20 mouse cellular contexts compared by ENCODE assay signal in the genomic region with DNA sequence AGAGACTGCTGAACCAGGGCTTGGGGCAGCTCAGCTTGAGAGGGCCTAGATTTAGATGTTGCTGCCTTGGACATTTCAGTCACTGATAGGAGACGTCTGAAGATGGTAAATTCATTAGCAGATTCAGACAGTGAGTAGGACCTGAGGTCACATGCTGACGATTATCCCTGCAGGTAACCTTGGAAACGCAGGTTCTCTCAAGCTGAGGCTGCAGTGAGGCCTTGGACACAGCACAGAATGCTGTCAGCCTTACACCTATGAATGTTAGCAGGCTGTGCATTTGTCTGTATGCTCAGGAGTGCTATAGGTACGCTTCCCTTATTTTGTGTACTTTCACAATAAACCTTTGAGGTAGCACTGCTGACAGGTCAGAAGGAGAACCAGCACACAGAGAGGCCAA.
"Had no signal": no experiment of that assay in that cellular context is flagged by ENCODE, and none has a peak within 500 bp of the region (broad histone marks: within the 10 kb centered on the region; RNA-seq: fewer than 3 reads in every experiment).

No protein-coding gene starts in this region.

- H3K4me3 ChIP-seq: layer of hippocampus, adult 2 months; limb, embryonic 10.5 days; limb, embryonic 13.5 days; liver, embryonic 12.5 days; liver, embryonic 15.5 days; lung, embryonic 15.5 days; neural tube, embryonic 12.5 days; neural tube, embryonic 15.5 days; stomach, embryonic 15.5 days had no signal

- DNase-seq: kidney, adult 2 months; kidney, postnatal 25 days; layer of hippocampus, adult 9-11 months; liver; lung, adult 18-20 months; lung, postnatal 10 days; lung, postnatal 36 days; right cerebral cortex, postnatal 25 days; spleen, adult 18-20 months; thymus, postnatal 25 days had no signal

- H3K4me2 ChIP-seq: limb, embryonic 13.5 days; liver, embryonic 12.5 days; liver, embryonic 15.5 days; lung, embryonic 15.5 days; neural tube, embryonic 12.5 days; neural tube, embryonic 15.5 days; stomach, embryonic 15.5 days had no signal

- ATAC-seq: liver, embryonic 12.5 days had no signal

- H3K4me1 ChIP-seq: limb, embryonic 10.5 days; liver, embryonic 12.5 days; liver, embryonic 15.5 days; lung, embryonic 15.5 days; stomach, embryonic 15.5 days had no signal

- H3K27me3 ChIP-seq: limb, embryonic 13.5 days; liver, embryonic 12.5 days; liver, embryonic 15.5 days; lung, embryonic 15.5 days; neural tube, embryonic 12.5 days; neural tube, embryonic 15.5 days; stomach, embryonic 15.5 days had no signal

- H3K36me3 ChIP-seq: limb, embryonic 10.5 days; limb, embryonic 13.5 days; liver, embryonic 12.5 days; liver, embryonic 15.5 days; lung, embryonic 15.5 days; neural tube, embryonic 12.5 days; neural tube, embryonic 15.5 days; stomach, embryonic 15.5 days had no signal

- H3K9ac ChIP-seq: limb, embryonic 13.5 days; liver, embryonic 12.5 days; liver, embryonic 15.5 days; lung, embryonic 15.5 days; neural tube, embryonic 12.5 days; neural tube, embryonic 15.5 days; stomach, embryonic 15.5 days had no signal

- H3K9me3 ChIP-seq: limb, embryonic 10.5 days; limb, embryonic 13.5 days; liver, embryonic 12.5 days; liver, embryonic 15.5 days; lung, embryonic 15.5 days; neural tube, embryonic 12.5 days; neural tube, embryonic 15.5 days; stomach, embryonic 15.5 days had no signal

- H3K27ac ChIP-seq: kidney, postnatal 0 days; layer of hippocampus, adult 2 months; limb, embryonic 10.5 days; limb, embryonic 13.5 days; liver, embryonic 12.5 days; liver, embryonic 15.5 days; lung, embryonic 15.5 days; neural tube, embryonic 12.5 days; neural tube, embryonic 15.5 days; stomach, embryonic 15.5 days had no signal
